Mouse (Mus musculus) cerebellum, adult 2 months (tissue): ENCODE data around the gene Gprasp1.
"Not testable (repeated sequence)": the region's sequence is repeated elsewhere in the genome, so short reads cannot be mapped to it uniquely, and the experiment has no call there.

Experiments
- CTCF ChIP-seq: fragments of 200-500 bp; IDR thresholded peaks from 2 replicates; pipeline ENCODE4 v1.5.1; 2011; ENCODE audit warnings: low read depth, mild to moderate bottlenecking, control low read depth, low read length, moderate library complexity, borderline replicate concordance; ENCODE audit not compliant: insufficient read depth
- POLR2A ChIP-seq: fragments of 200-500 bp; IDR thresholded peaks from 2 replicates; pipeline ENCODE4 v1.6.1; 2011; ENCODE audit warnings: low read length, control low read depth, borderline replicate concordance; ENCODE audit not compliant: insufficient read depth

DNA sequence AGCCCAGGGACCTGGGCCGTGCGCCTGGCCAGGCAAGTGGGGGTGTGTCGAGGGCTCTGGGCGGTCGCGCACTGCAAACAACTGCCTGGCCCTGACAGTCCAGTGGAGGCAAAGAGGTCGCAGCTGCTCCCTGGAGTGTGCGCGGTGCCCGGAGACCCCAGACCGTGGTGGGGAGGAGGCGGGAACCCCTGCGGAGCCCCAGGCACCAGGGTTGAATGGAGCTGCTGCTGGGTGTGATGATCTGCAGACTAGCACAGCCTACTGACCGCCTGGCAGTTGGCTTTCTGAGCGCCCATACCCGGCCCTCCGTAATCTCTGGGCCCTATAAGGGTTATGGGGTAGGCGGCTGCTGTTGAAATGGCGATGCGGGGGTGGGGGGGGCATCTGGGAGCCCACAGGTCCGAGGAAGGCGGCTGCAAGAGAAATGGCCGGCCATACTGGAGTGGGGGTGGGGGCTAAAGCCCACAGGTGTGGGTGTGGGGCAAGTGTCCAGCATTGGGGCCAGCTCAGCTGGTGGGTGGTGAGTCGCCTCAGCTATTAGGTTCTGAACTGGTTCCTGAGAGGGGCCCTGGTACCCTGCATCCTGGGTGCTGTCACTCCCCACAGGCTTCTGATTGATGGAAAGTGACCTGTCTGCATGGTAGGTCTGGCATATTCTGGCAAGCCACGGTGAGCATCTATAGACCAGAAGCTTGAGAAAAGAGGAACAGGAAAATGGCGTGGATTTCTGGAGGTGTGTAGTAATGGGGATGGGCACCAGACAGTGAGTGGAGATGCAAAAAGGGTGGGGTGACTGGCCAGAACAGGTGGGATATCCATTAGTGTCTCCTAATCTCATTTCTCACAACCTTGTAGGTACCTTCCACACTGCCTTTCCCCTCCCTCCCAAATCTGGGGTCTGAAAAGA, 54.0 kb downstream of the Gprasp1 start:
- not testable (repeated sequence) for TF ChIP-seq POLR2A, CTCF
